Mouse (Mus musculus) layer of hippocampus, postnatal 10 days (tissue): ENCODE measurements around the gene Phldb1. TPM values are rescaled to one million over a fixed set of nuclear protein-coding genes. Genes with fewer than 3 reads are reported as not detected.
"Not testable (repeated sequence)": the region's sequence is repeated elsewhere in the genome, so short reads cannot be mapped to it uniquely, and the experiment has no call there.

Experiments
- DNase-seq, 2 experiments: peaks; one replicate each; pipeline ENCODE4 v3.0.0; 2021; ENCODE audit warnings: low spot score in 2 of 2
- total RNA-seq, 2 experiments: library from RNA; stranded (reverse); gene quantifications; 2 replicates each; pipeline ENCODE4 v1.2.3; 2021

Phldb1 gene
- total RNA-seq, 2 experiments from 2014 or later, result 87.9 to 102 TPM

DNA sequence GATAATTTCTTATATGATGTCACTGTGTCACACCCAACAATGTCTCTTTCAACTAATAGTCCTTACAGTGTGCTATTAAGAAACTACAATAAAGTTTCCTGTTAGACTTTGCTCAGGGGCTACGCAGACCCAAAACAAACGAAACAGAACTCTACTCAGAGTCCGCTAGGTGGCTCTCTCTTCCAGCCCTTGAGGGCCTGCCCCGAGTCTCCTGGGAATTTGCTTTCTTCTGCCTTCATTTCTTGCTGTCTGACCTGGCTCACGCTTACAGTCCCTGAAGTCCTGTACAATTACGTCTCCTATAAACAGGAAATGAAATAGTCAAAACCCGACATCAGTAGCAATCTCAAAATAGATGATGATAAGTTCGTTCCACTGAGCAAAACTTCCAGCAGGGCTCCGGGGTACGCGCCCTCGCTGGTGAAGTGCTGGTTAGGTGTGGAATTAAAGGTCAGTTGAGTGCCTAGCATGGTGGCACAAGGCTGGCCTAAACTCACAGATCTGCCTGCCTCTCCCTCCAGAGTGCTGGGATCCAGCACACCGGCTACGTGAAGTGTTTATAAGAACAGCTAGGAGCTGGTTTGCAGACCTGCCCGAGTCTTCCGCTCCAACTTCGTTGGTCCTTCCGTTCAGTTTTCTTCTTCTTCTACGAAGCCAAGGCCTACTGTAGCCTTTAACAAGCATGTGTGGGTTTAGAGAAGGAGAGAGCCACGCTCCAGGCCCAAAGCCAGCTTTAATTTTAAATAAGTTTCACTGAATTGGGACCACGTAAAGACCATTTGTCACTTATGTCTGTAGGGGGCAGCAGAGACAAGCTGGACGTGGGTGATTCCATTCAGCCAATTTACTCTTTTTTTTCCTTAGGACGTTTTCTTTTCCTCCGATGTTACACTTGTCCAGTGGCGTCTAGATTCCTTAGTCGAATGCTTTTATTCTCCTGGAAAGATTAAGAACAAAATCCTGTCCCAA, 79.6 kb downstream of the Phldb1 start:
- DNase-seq, result peak; percentile 64 to 69

GRCm38 (mm10) chr9:44653896-44654295, 81.1 kb downstream of the Phldb1 start:
- DNase-seq, result no peak

DNA sequence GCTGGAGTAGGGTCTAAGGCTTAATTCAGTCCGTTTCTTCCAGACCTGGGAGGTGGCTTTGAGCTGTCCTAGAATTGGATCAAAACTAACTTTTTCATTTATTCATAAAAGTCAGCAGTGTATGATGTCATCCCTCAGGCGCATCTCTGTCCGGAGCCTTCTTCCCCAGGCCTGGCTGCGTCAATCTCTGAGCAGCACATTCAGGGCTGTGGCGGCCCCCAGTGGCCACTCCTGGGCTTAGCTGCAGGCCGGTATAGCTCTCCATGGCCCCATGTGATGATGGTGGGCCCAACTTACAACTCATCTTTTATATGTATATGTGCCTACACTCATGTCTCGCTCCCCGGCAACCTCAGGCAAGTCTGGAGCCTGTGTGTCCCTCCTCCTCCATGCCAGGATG, 83.0 kb downstream of the Phldb1 start:
- peak; percentile 76 to 83 for DNase-seq

GRCm38 (mm10) chr9:44648881-44649281, 86.1 kb downstream of the Phldb1 start:
- DNase-seq, result no peak

- no peak for DNase-seq
Measured at GRCm38 (mm10) chr9:44647656-44648055, 87.3 kb downstream of the Phldb1 start.

DNA sequence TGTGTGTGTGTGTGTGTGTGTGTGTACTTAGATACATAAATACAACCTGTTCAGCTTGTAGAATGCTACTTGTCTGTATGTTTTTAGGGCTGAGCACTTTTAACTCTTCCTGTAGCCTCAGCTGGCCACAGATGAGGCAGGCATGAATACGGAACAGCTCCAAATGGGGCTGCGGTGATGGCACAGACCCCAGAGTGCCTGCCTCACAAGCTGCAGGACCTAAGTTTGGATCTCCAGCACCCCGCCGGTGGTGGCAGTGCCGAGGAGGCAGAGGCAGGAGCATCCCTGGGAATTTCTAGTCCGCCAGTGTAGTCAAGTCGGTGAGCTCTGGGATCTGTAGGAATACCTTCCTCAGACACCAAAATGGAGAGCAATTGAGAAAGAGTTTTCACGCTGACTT, 88.0 kb downstream of the Phldb1 start:
- DNase-seq, result no peak

DNA sequence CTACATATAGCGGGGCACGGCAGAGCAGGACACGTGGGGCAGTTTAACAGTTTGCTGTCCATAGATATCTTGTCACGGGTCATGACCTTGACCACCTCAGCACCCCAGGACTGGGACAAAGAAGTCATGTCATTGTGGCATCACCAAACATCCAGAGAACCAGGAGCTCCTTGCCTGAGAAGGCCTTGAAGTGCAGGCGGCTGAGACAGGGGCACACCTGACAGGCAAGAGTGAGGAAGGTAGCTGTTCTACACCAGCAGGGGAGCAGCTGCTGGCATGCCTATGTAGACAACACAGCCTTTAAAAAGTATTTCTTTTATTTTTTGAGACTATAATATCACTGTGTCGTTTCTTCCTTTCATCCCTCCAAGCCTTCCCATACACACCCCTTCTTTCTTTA, 88.6 kb downstream of the Phldb1 start:
- DNase-seq, result no peak

DNA sequence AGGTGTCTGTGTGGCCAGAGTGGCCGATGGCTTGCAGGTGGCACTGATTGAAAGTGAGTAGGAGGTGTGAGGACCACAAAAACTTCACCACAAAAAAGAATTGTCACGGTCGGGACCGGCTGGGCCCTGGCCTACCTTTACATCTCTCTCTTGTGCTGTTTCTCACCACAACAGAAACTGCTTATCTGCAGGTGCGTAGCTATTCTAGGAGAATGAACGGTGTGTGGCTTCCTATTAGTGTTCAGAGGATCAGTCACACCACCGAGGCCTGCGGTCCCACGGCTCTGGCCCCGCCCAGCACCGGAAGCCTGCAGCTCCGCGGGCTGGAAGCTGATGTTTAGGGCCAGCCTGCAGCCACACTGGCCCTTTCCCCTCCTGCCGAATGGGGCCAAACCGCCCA, 89.1 kb downstream of the Phldb1 start:
- no peak for DNase-seq

DNA sequence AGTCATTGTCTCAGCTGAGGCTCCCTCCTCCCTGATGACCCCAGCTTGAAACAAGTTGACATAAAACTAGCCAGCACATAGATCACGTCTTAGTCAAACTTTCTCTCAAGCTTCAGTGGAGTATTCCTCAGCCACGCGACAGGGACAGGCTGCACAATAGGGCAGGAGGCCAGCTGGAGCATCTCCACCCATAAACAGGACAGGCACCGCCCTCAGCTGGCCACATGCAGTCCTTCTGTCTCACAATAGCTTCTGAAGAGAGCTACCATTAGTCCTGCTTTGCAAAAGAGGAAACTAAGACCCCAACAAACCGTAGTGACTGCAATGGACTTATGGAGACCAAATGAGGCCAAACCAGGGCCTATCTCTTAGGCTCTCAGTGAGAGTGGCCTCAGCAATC, 89.5 kb downstream of the Phldb1 start:
- DNase-seq, result no peak

DNA sequence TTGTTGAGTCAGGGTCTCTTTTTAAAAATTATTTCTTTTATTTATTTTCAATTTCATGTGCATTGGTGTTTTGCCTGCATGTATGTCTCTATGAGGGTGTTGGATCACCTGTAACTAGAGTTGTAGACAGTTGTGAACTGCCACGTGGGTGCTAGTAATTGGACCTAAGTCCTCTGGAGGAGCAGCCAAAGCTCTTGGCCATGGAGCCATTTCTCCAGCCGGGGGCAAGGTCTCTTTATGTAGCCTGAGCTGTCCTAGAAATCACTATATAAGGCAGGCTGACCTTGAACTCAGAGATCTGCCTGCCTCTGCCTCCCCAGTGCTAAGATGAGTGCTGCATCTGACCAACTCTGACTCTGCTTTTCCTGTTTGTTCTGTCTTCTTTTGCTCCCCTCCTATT, 90.8 kb downstream of the Phldb1 start:
- no peak for DNase-seq

- no peak for DNase-seq
Measured at GRCm38 (mm10) chr9:44643103-44643502, 91.9 kb downstream of the Phldb1 start.

DNA sequence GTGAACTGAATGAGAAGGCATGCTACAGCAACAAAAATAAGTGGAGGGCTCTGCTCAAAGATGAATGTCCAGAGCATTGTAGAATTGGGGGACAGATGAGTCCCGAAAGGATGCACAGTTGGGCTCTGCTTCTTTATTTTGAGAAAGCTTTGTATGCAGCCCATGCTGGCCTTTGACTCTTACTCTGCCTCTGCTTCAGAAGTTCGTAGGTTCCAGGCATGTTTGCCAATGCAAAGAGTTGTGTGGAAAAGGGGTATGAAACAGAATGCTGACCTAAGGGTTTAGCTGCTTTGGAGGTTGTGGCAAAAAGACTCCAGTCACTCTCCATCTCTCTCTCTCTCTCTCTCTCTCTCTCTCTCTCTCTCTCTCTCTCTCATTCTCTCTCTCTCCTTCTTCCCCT, 93.4 kb downstream of the Phldb1 start:
- no peak for DNase-seq

DNA sequence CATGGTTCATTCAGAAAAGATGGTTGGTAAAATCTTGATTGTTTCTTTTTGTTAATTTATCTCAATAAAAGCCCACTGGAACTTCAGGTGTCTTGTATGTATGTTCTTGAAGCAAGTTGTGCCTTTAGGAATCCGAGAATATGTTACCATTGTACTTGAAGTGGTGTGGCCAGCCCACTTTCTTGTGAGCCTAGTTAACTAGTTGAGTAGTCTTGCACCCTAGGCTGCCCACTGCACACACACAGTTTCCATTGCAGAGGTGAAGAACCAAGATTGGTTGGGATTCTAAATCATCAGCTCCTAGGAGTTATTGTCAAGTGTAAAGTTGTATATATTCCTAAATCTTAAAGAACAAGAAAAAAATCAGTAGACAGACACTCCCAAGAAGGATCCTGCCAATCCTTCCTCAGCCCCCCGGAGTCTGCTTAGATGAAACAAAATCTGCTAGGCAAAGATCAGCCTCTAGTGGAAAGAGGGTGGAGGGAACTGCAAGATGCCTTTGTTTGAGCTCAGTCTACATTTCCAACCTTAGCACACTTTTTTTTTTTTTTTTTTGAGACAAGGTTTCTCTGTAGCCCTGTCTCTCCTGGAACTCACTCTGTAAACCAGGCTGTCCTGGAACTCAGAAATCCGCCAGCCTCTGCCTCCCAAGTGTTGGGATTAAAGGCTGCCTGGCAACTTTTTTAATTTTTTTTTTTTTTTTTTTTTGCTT, 94.2 kb downstream of the Phldb1 start:
- no peak for DNase-seq

GRCm38 (mm10) chr9:44640028-44640427, 95.0 kb downstream of the Phldb1 start:
- not testable (repeated sequence) for DNase-seq

GRCm38 (mm10) chr9:44638726-44639125, 96.3 kb downstream of the Phldb1 start:
- DNase-seq, result not testable (repeated sequence)

DNA sequence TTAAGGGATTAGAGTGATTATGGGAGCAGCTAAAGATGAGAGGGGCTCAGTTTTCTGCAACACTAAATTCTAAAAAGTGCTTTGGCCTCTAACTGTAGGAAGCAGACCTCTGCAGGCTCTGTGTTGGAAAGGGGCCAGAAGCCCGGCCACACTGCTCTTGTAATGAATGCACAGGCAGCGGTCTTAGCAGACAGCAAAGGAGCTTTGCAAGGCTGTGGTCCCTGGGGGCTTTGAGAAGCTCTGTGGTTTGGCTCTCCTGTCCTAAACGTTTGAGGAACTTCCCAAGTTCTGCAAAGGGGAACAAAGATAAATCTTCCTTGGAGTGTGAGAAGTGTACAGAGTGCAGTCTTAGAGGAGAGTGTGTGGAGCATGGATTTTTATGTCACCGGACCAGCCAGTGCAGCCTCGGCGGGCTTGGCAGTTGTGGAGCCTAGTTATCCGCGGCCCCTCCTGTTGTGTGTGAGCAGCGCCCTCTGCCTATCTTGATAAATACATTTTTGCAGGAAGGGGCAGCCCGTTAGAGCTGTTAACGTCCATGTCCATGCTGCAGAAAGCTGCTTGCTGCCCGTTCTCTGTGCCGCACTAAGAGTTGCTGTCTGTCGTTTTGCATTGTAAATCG, 97.3 kb downstream of the Phldb1 start:
- DNase-seq, result peak in 1 of 2 experiments; percentile 44

Other genes starting within 250 kb of the Phldb1 start
- gene Cxcr5, start 173.3 kb downstream of the Phldb1 start, total RNA-seq, result not detected
- 100 to 1,000 TPM; 112 to 113 TPM for gene Ddx6, start 130.3 kb downstream of the Phldb1 start, total RNA-seq
- not detected for gene Treh, start 62.0 kb downstream of the Phldb1 start, total RNA-seq
- 100 to 1,000 TPM; 112 to 118 TPM for gene Arcn1, start 32.6 kb upstream of the Phldb1 start, total RNA-seq
- 10 to 100 TPM; 78.8 to 84.5 TPM for gene Ift46, start 32.7 kb upstream of the Phldb1 start, total RNA-seq
- gene Tmem25, start 64.1 kb upstream of the Phldb1 start, total RNA-seq, result 10 to 100 TPM; 23.6 to 30.9 TPM
- under 1 TPM in 1 of 2 experiments, not detected in 1; 0.98 TPM for gene Ttc36, start 67.9 kb upstream of the Phldb1 start, total RNA-seq
- gene Kmt2a, start 146.1 kb upstream of the Phldb1 start, total RNA-seq, result 10 to 100 TPM; 50.5 to 54.6 TPM
- 100 to 1,000 TPM; 394 to 460 TPM for gene Atp5l, start 185.5 kb upstream of the Phldb1 start, total RNA-seq
- gene Ube4a, start 230.4 kb upstream of the Phldb1 start, total RNA-seq, result 100 to 1,000 TPM in 1 of 2 experiments, 10 to 100 TPM in 1; 92.4 to 104 TPM
- gene Cd3g, start 245.2 kb upstream of the Phldb1 start, total RNA-seq, result not detected
- gene Cd3d, start 246.6 kb upstream of the Phldb1 start, total RNA-seq, result not detected